27 mouse cellular contexts compared by ENCODE assay signal in genomic region chr5:73804556-73805230, GRCm38 (mm10).
DNase-seq lines count a peak whose midpoint lies in the region; ATAC-seq and TF ChIP-seq lines count a peak whose summit lies in the region.
"Had no signal": no experiment of that assay in that cellular context is flagged by ENCODE, and none has a peak within 500 bp of the region (broad histone marks: within the 10 kb centered on the region; RNA-seq: fewer than 3 reads in every experiment).

No protein-coding gene starts in this region.

- no peak for DNase-seq in hindbrain, embryonic 10.5 days (ENCODE audit: low spot score)
- no peak for DNase-seq in hindbrain, embryonic 14.5 days (ENCODE audit: low spot score)
- peak; percentile 79 for DNase-seq in ZHBTc4 (ENCODE audit: low read depth, low spot score)
- DNase-seq in left cerebral cortex, adult 2 months (ENCODE audit: extremely low spot score in 1 of 2, low spot score in 2 of 2), result no peak
- no peak for DNase-seq in layer of hippocampus, postnatal 25 days (ENCODE audit: extremely low spot score in 1 of 2, low spot score in 1 of 2)
- DNase-seq: adrenal gland, adult 2 months; adrenal gland, postnatal 25 days; cerebellum, adult 11-12 months; cerebellum, adult 8-10 months; cerebellum, postnatal 10 days; cerebellum, postnatal 36 days; embryo, embryonic 11 days; gastrocnemius, postnatal 25 days; heart, adult 2 months; heart, postnatal 4 days had no signal

- no peak overlapping the region for H3K4me2 ChIP-seq in hindbrain, embryonic 14.5 days (replicated peaks)
- H3K4me2 ChIP-seq in neural tube, embryonic 13.5 days, result no peak overlapping the region
- no peak overlapping the region for H3K4me2 ChIP-seq in neural tube, embryonic 15.5 days
- H3K4me2 ChIP-seq: embryonic facial prominence, embryonic 13.5 days; forebrain, embryonic 12.5 days; forebrain, embryonic 15.5 days; hindbrain, embryonic 12.5 days; intestine, embryonic 15.5 days had no signal

- TF ChIP-seq CTCF in left cerebral cortex, adult 2 months (IDR thresholded peaks at IDR 0.05), result no peak

- ATAC-seq in hindbrain, embryonic 14.5 days (ENCODE audit: low FRiP score), result no peak
- ATAC-seq in neural tube, embryonic 13.5 days (ENCODE audit: low read depth), result 0 out of 2 replicates have a peak, but pooled peaks have one; percentile 19
- ATAC-seq in neural tube, embryonic 15.5 days (ENCODE audit: low FRiP score), result no peak
- ATAC-seq: CD4-positive, CD25-positive, alpha-beta regulatory T cell, adult 4 months; forebrain, embryonic 15.5 days; hindbrain, embryonic 16.5 days; intestine, embryonic 15.5 days had no signal

- H3K9me3 ChIP-seq in hindbrain, embryonic 10.5 days, result peaks cover 6% of the 10 kb centered on the region; the same call in 1 of the 2 replicates
- no peaks in the 10 kb centered on the region for H3K9me3 ChIP-seq in hindbrain, embryonic 14.5 days (ENCODE audit: control insufficient read depth, low read length)
- no peaks in the 10 kb centered on the region for H3K9me3 ChIP-seq in neural tube, embryonic 13.5 days
- H3K9me3 ChIP-seq in neural tube, embryonic 15.5 days (replicated peaks), result no peaks in the 10 kb centered on the region
- H3K9me3 ChIP-seq: embryonic facial prominence, embryonic 13.5 days; forebrain, embryonic 12.5 days; forebrain, embryonic 15.5 days; heart, embryonic 10.5 days; hindbrain, embryonic 12.5 days; intestine, embryonic 15.5 days had no signal

- H3K36me3 ChIP-seq in hindbrain, embryonic 10.5 days, result no peaks in the 10 kb centered on the region
- no peaks in the 10 kb centered on the region for H3K36me3 ChIP-seq in hindbrain, embryonic 14.5 days (replicated peaks; ENCODE audit: control insufficient read depth, insufficient read depth)
- no peaks in the 10 kb centered on the region for H3K36me3 ChIP-seq in neural tube, embryonic 13.5 days
- H3K36me3 ChIP-seq in neural tube, embryonic 15.5 days, result no peaks in the 10 kb centered on the region
- H3K36me3 ChIP-seq: embryonic facial prominence, embryonic 10.5 days; embryonic facial prominence, embryonic 13.5 days; forebrain, embryonic 12.5 days; forebrain, embryonic 15.5 days; heart, embryonic 10.5 days; hindbrain, embryonic 12.5 days; intestine, embryonic 15.5 days had no signal

- intact Hi-C loops in left cerebral cortex, adult 2 months (cut with DNase I), result no loop called here

- no peak overlapping the region for H3K9ac ChIP-seq in hindbrain, embryonic 14.5 days
- no peak overlapping the region for H3K9ac ChIP-seq in neural tube, embryonic 13.5 days
- no peak overlapping the region for H3K9ac ChIP-seq in neural tube, embryonic 15.5 days (replicated peaks)
- H3K9ac ChIP-seq: embryonic facial prominence, embryonic 13.5 days; forebrain, embryonic 12.5 days; forebrain, embryonic 15.5 days; hindbrain, embryonic 12.5 days; intestine, embryonic 15.5 days had no signal

- WGBS in hindbrain, embryonic 10.5 days, result 76% methylated on average over 4 of the region's 4 CpGs
- 72% methylated on average over 4 of the region's 4 CpGs for WGBS in hindbrain, embryonic 14.5 days
- WGBS in neural tube, embryonic 13.5 days, result 73% methylated on average over 4 of the region's 4 CpGs
- 77% methylated on average over 4 of the region's 4 CpGs for WGBS in neural tube, embryonic 15.5 days

- 0 out of 2 replicates have a peak overlapping the region, but pooled peaks have one; percentile 35 for H3K27ac ChIP-seq in hindbrain, embryonic 10.5 days
- H3K27ac ChIP-seq in hindbrain, embryonic 14.5 days, result no peak overlapping the region
- no peak overlapping the region for H3K27ac ChIP-seq in neural tube, embryonic 13.5 days (replicated peaks)
- no peak overlapping the region for H3K27ac ChIP-seq in neural tube, embryonic 15.5 days (replicated peaks)
- H3K27ac ChIP-seq in left cerebral cortex, adult 2 months, result no peak overlapping the region
- H3K27ac ChIP-seq: embryonic facial prominence, embryonic 13.5 days; forebrain, embryonic 12.5 days; forebrain, embryonic 15.5 days; heart, adult 2 months; heart, embryonic 10.5 days; hindbrain, embryonic 12.5 days; intestine, embryonic 15.5 days had no signal

- H3K4me1 ChIP-seq in hindbrain, embryonic 10.5 days (replicated peaks), result no peaks in the 10 kb centered on the region
- no peaks in the 10 kb centered on the region for H3K4me1 ChIP-seq in hindbrain, embryonic 14.5 days (replicated peaks; ENCODE audit: control insufficient read depth, insufficient read depth, low read length)
- no peaks in the 10 kb centered on the region for H3K4me1 ChIP-seq in neural tube, embryonic 13.5 days (replicated peaks)
- H3K4me1 ChIP-seq in neural tube, embryonic 15.5 days, result no peaks in the 10 kb centered on the region
- H3K4me1 ChIP-seq: embryonic facial prominence, embryonic 10.5 days; embryonic facial prominence, embryonic 13.5 days; forebrain, embryonic 12.5 days; forebrain, embryonic 15.5 days; heart, embryonic 10.5 days; hindbrain, embryonic 12.5 days; intestine, embryonic 15.5 days had no signal

- H3K4me3 ChIP-seq in hindbrain, embryonic 10.5 days, result no peak overlapping the region
- no peak overlapping the region for H3K4me3 ChIP-seq in hindbrain, embryonic 14.5 days (replicated peaks; ENCODE audit: low read length)
- no peak overlapping the region for H3K4me3 ChIP-seq in neural tube, embryonic 13.5 days
- H3K4me3 ChIP-seq in neural tube, embryonic 15.5 days (replicated peaks), result no peak overlapping the region
- H3K4me3 ChIP-seq in left cerebral cortex, adult 2 months, result no peak overlapping the region
- H3K4me3 ChIP-seq: embryonic facial prominence, embryonic 10.5 days; embryonic facial prominence, embryonic 13.5 days; erythroblast, embryonic 14.5 days; forebrain, embryonic 12.5 days; forebrain, embryonic 15.5 days; heart, adult 2 months; heart, embryonic 10.5 days; hindbrain, embryonic 12.5 days; intestine, embryonic 15.5 days had no signal

- H3K27me3 ChIP-seq in hindbrain, embryonic 10.5 days (ENCODE audit: insufficient read depth, poor library complexity, severe bottlenecking), result no peaks in the 10 kb centered on the region
- no peaks in the 10 kb centered on the region for H3K27me3 ChIP-seq in hindbrain, embryonic 14.5 days (ENCODE audit: control insufficient read depth, insufficient read depth, low read length)
- H3K27me3 ChIP-seq in neural tube, embryonic 13.5 days, result no peaks in the 10 kb centered on the region
- H3K27me3 ChIP-seq in neural tube, embryonic 15.5 days (replicated peaks), result no peaks in the 10 kb centered on the region
- H3K27me3 ChIP-seq: embryonic facial prominence, embryonic 13.5 days; forebrain, embryonic 12.5 days; forebrain, embryonic 15.5 days; hindbrain, embryonic 12.5 days; intestine, embryonic 15.5 days had no signal
